Mouse (Mus musculus) cerebellum, adult 2 months (tissue): ENCODE results near the gene Anp32a.

Source experiments
- CTCF ChIP-seq: fragments of 200-500 bp; IDR thresholded peaks from 2 replicates; pipeline ENCODE4 v1.5.1; 2011; ENCODE audit warnings: low read depth, mild to moderate bottlenecking, control low read depth, low read length, moderate library complexity, borderline replicate concordance; ENCODE audit not compliant: insufficient read depth
- POLR2A ChIP-seq: fragments of 200-500 bp; IDR thresholded peaks from 2 replicates; pipeline ENCODE4 v1.6.1; 2011; ENCODE audit warnings: low read length, control low read depth, borderline replicate concordance; ENCODE audit not compliant: insufficient read depth

DNA sequence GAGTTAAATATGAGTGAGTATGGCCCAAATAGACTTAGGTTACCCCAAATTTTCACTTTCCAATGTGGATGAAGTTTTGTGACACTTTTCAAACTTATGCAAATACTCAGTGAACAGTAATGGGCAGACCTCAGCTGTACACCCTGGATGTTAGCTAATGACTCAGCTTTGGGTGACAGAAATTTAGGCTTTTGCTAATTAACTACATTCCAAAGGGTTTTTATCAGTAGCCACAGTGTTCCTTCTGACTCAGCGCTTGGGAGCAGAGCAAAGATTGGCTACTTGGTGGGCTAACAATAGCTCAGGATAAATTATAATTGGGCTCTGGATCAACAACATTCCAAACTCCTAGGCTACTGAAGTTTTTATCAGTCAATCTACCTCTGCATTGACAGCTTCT, 44.2 kb upstream of the Anp32a start:
- no peak for TF ChIP-seq CTCF
- no peak for TF ChIP-seq POLR2A
